Mouse (Mus musculus): ENCODE data around the gene Ptp4a2.

Gene Ptp4a2

GRCm38 (mm10) chr4:129793713-129794329 lies 17.2 kb upstream of the Ptp4a2 start:
- in situ Hi-C loops (cut with MboI; ENCODE audit: low pct_unique_long_range_greater_than_20kb in 1 of 2, low sequenced_read_pairs in 2 of 2, unreplicated experiment in 1 of 2) = no loop called here

- in situ Hi-C loops (cut with MboI; ENCODE audit: low pct_unique_long_range_greater_than_20kb in 1 of 2, low sequenced_read_pairs in 2 of 2, unreplicated experiment in 1 of 2) = no loop called here
These were observed 15.7 kb upstream of the Ptp4a2 start for GRCm38 (mm10) chr4:129795151-129795860.

GRCm38 (mm10) chr4:129795861-129796260 lies 15.2 kb upstream of the Ptp4a2 start:
- in situ Hi-C loops (cut with MboI; ENCODE audit: low pct_unique_long_range_greater_than_20kb in 1 of 2, low sequenced_read_pairs in 2 of 2, unreplicated experiment in 1 of 2) = no loop called here

- in situ Hi-C loops (cut with MboI; ENCODE audit: low pct_unique_long_range_greater_than_20kb in 1 of 2, low sequenced_read_pairs in 2 of 2, unreplicated experiment in 1 of 2) = no loop called here
These were observed 13.0 kb upstream of the Ptp4a2 start for GRCm38 (mm10) chr4:129797985-129798384.

GRCm38 (mm10) chr4:129803368-129803767 lies 7.7 kb upstream of the Ptp4a2 start:
- in situ Hi-C loops (cut with MboI; ENCODE audit: low pct_unique_long_range_greater_than_20kb in 1 of 2, low sequenced_read_pairs in 2 of 2, unreplicated experiment in 1 of 2) = no loop called here

- in situ Hi-C loops (cut with MboI; ENCODE audit: low pct_unique_long_range_greater_than_20kb in 1 of 2, low sequenced_read_pairs in 2 of 2, unreplicated experiment in 1 of 2) = no loop called here
These were observed 6.0 kb upstream of the Ptp4a2 start for GRCm38 (mm10) chr4:129805059-129805458.

- in situ Hi-C loops (cut with MboI; ENCODE audit: low pct_unique_long_range_greater_than_20kb in 1 of 2, low sequenced_read_pairs in 2 of 2, unreplicated experiment in 1 of 2) = no loop called here
These were observed 818 bp downstream of the Ptp4a2 start for GRCm38 (mm10) chr4:129811605-129812468.

- in situ Hi-C loops (cut with MboI; ENCODE audit: low pct_unique_long_range_greater_than_20kb in 1 of 2, low sequenced_read_pairs in 2 of 2, unreplicated experiment in 1 of 2) = no loop called here
These were observed 6.6 kb downstream of the Ptp4a2 start for GRCm38 (mm10) chr4:129817591-129817990.

- in situ Hi-C loops (cut with MboI; ENCODE audit: low pct_unique_long_range_greater_than_20kb in 1 of 2, low sequenced_read_pairs in 2 of 2, unreplicated experiment in 1 of 2) = no loop called here
These were observed 7.6 kb downstream of the Ptp4a2 start for GRCm38 (mm10) chr4:129818506-129819195.

- in situ Hi-C loops (cut with MboI; ENCODE audit: low pct_unique_long_range_greater_than_20kb in 1 of 2, low sequenced_read_pairs in 2 of 2, unreplicated experiment in 1 of 2) = no loop called here
These were observed 8.8 kb downstream of the Ptp4a2 start for GRCm38 (mm10) chr4:129819712-129820336.

- in situ Hi-C loops (cut with MboI; ENCODE audit: low pct_unique_long_range_greater_than_20kb in 1 of 2, low sequenced_read_pairs in 2 of 2, unreplicated experiment in 1 of 2) = no loop called here
These were observed 9.5 kb downstream of the Ptp4a2 start for GRCm38 (mm10) chr4:129820417-129821086.

GRCm38 (mm10) chr4:129821087-129821616 lies 10.1 kb downstream of the Ptp4a2 start:
- in situ Hi-C loops (cut with MboI; ENCODE audit: low pct_unique_long_range_greater_than_20kb in 1 of 2, low sequenced_read_pairs in 2 of 2, unreplicated experiment in 1 of 2) = no loop called here

- in situ Hi-C loops (cut with MboI; ENCODE audit: low pct_unique_long_range_greater_than_20kb in 1 of 2, low sequenced_read_pairs in 2 of 2, unreplicated experiment in 1 of 2) = no loop called here
These were observed 11.3 kb downstream of the Ptp4a2 start for GRCm38 (mm10) chr4:129822324-129822723.

GRCm38 (mm10) chr4:129823216-129823810 lies 12.3 kb downstream of the Ptp4a2 start:
- in situ Hi-C loops (cut with MboI; ENCODE audit: low pct_unique_long_range_greater_than_20kb in 1 of 2, low sequenced_read_pairs in 2 of 2, unreplicated experiment in 1 of 2) = no loop called here

GRCm38 (mm10) chr4:129827611-129828010 lies 16.6 kb downstream of the Ptp4a2 start:
- in situ Hi-C loops (cut with MboI; ENCODE audit: low pct_unique_long_range_greater_than_20kb in 1 of 2, low sequenced_read_pairs in 2 of 2, unreplicated experiment in 1 of 2) = no loop called here

- in situ Hi-C loops (cut with MboI; ENCODE audit: low pct_unique_long_range_greater_than_20kb in 1 of 2, low sequenced_read_pairs in 2 of 2, unreplicated experiment in 1 of 2) = no loop called here
These were observed 17.1 kb downstream of the Ptp4a2 start for GRCm38 (mm10) chr4:129828081-129828480.

GRCm38 (mm10) chr4:129829799-129830198 lies 18.8 kb downstream of the Ptp4a2 start:
- in situ Hi-C loops (cut with MboI; ENCODE audit: low pct_unique_long_range_greater_than_20kb in 1 of 2, low sequenced_read_pairs in 2 of 2, unreplicated experiment in 1 of 2) = no loop called here

All from mouse embryonic stem cell (cell line).